Mouse (Mus musculus) erythroblast, embryonic 14.5 days (primary cell): Measurements from ENCODE around the gene Gabpb2.

Experiments used
- GATA1 ChIP-seq: IDR thresholded peaks from 2 replicates; pipeline ENCODE4 v1.6.1; 2012; ENCODE audit warnings: low read length, inconsistent platforms, mixed read lengths
- TAL1 ChIP-seq: IDR thresholded peaks from 3 replicates; pipeline ENCODE4 v1.6.1; 2012; ENCODE audit warnings: low read length, inconsistent platforms, mixed read lengths

DNA sequence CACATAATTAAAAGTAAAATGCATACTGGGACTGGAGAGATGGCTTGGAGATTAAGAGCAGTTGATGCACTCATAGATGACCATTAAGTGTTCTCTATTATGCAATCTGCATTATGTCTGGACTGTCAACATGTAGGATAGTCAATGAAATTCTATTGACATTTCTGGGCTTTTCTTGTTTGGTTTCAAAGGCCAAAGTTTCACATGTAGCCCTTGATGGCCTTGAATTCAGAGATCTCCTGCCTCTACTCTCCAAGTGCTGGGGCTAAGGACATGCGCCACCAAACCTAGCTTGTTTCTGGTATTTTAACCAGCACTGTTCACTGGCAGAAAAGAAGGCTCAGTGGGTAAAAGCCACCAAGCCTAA lies 4.1 kb downstream of the Gabpb2 start:
- TF ChIP-seq TAL1: no peak
- TF ChIP-seq GATA1: no peak
